8 mouse cellular contexts compared by ENCODE assay signal in the genomic region with DNA sequence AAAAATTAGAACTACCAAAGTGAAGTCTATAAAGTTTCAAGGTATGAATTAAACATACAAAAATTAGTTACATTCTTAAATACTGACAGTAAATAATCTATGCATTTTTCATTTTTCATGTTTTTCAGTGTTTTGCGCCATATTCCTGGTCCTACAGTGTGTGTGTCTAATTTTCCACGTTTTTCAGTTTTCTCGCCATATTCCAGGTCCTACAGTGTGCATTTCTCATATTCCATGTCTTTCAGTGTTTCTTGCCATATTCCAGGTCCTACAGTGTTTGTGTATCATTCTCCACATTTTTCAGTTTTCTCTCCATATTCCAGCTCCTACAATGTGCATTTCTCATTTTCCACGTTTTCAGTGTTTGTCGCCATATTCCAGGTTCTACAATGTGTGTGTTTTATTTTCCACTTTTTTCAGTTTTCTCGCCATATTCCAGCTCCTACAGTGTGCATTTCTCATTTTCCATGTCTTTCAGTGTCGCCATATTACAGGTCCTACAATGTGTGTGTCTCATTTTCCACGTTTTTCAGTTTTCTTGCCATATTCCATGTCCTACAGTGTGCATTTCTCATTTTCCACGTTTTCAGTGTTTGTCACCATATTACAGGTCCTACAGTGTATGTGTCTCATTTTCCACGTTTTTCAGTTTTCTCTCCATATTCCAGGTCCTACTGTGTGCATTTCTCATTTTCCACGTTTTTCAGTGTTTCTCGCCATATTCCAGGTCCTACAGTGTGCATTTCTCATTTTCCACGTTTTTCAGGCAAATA.
DNase-seq lines count a peak whose midpoint lies in the region; ATAC-seq lines count a peak whose summit lies in the region.

No protein-coding gene starts in this region.

- peak; percentile 55 for ATAC-seq in frontal cortex, adult (ENCODE audit: low TSS enrichment)
- ATAC-seq in hindbrain, embryonic 14.5 days (ENCODE audit: low FRiP score), result 0 out of 2 replicates have a peak, but pooled peaks have one; percentile 71
- peak; percentile 71 for ATAC-seq in neural tube, embryonic 11.5 days (ENCODE audit: insufficient read depth, low FRiP score, low TSS enrichment)

- H3K9ac ChIP-seq in hindbrain, embryonic 14.5 days, result no peak overlapping the region
- no peak overlapping the region for H3K9ac ChIP-seq in neural tube, embryonic 11.5 days (ENCODE audit: low read length)

- DNase-seq in frontal cortex, adult 2 months (ENCODE audit: extremely low spot score in 1 of 2, low spot score in 1 of 2), result no peak
- DNase-seq in urinary bladder, postnatal 4 days (ENCODE audit: low spot score in 2 of 2), result peak; percentile 24 to 62
- no peak for DNase-seq in urinary bladder, adult 18-20 months (ENCODE audit: low spot score in 2 of 2)
- no peak for DNase-seq in hindbrain, embryonic 14.5 days (ENCODE audit: low spot score)
- DNase-seq in neural tube, embryonic 11.5 days (ENCODE audit: low spot score), result no peak
- no peak for DNase-seq in thymus, postnatal 14 days
- no peak for DNase-seq in heart, postnatal 14 days

- 67% methylated on average over 13 of the region's 13 CpGs for WGBS in hindbrain, embryonic 14.5 days
- 67% methylated on average over 13 of the region's 13 CpGs for WGBS in neural tube, embryonic 11.5 days

- no peaks in the 10 kb centered on the region for H3K36me3 ChIP-seq in hindbrain, embryonic 14.5 days (replicated peaks; ENCODE audit: control insufficient read depth, insufficient read depth)
- no peaks in the 10 kb centered on the region for H3K36me3 ChIP-seq in neural tube, embryonic 11.5 days (ENCODE audit: control insufficient read depth, insufficient read depth, low read length)

- intact Hi-C loops in heart, postnatal 14 days (cut with DNase I), result no loop called here

- no peaks in the 10 kb centered on the region for H3K27me3 ChIP-seq in hindbrain, embryonic 14.5 days (ENCODE audit: control insufficient read depth, insufficient read depth, low read length)
- H3K27me3 ChIP-seq in neural tube, embryonic 11.5 days (ENCODE audit: control insufficient read depth, insufficient read depth, low read length), result no peaks in the 10 kb centered on the region

- H3K4me1 ChIP-seq in hindbrain, embryonic 14.5 days (replicated peaks; ENCODE audit: control insufficient read depth, insufficient read depth, low read length), result no peaks in the 10 kb centered on the region
- no peaks in the 10 kb centered on the region for H3K4me1 ChIP-seq in neural tube, embryonic 11.5 days (ENCODE audit: control insufficient read depth, insufficient read depth, low read length)

- no peak overlapping the region for H3K27ac ChIP-seq in hindbrain, embryonic 14.5 days
- H3K27ac ChIP-seq in neural tube, embryonic 11.5 days (ENCODE audit: low read depth, low read length), result no peak overlapping the region

- H3K4me2 ChIP-seq in hindbrain, embryonic 14.5 days (replicated peaks), result no peak overlapping the region
- H3K4me2 ChIP-seq in neural tube, embryonic 11.5 days (ENCODE audit: low read depth), result no peak overlapping the region

- peaks cover 13% of the 10 kb centered on the region for H3K9me3 ChIP-seq in hindbrain, embryonic 14.5 days (ENCODE audit: control insufficient read depth, low read length)
- H3K9me3 ChIP-seq in neural tube, embryonic 11.5 days (ENCODE audit: control insufficient read depth, low read length), result no peaks in the 10 kb centered on the region

- no peak overlapping the region for H3K4me3 ChIP-seq in hindbrain, embryonic 14.5 days (replicated peaks; ENCODE audit: low read length)
- H3K4me3 ChIP-seq in neural tube, embryonic 11.5 days (ENCODE audit: low read depth, low read length), result no peak overlapping the region

Comparison
In these comparisons a context has a peak if more than half of its experiments do, and no peak if none do; other contexts are left out.
1. DNase-seq: peak in urinary bladder, postnatal 4 days (2 of 2); none in frontal cortex, adult 2 months (0 of 2), urinary bladder, adult 18-20 months (0 of 2), hindbrain, embryonic 14.5 days (single experiment), neural tube, embryonic 11.5 days (single experiment), thymus, postnatal 14 days (single experiment) and heart, postnatal 14 days (0 of 2).
2. Peak in every context shown above with its lines, with median percentiles within 50 percentile points of each other: ATAC-seq.